Mouse (Mus musculus) lung, postnatal 0 days (tissue): ENCODE data around the gene Pex12.

Source experiments
- CTCF ChIP-seq: IDR thresholded peaks from 2 replicates; pipeline ENCODE4 v1.5.1; 2016; ENCODE audit warnings: antibody characterized with exemption, mild to moderate bottlenecking
- EP300 ChIP-seq: IDR thresholded peaks from 2 replicates; pipeline ENCODE4 v1.6.1; 2016; ENCODE audit warnings: antibody characterized with exemption, mild to moderate bottlenecking, control low read depth

DNA sequence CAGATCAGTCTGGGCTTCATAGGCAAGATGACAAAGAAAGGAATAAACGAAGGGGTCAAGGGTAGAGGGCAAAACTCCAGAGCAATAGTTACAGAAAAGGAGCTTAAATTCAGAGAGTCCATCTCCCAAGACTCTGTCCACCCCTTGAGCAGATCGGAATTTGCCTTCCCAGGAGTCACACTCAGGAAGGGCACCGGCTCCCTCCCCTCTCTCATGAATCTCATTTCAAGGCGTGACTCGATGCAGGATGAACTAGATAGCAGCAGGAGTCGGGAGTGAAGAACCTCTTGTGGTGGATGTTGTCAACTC lies 31.6 kb downstream of the Pex12 start:
- TF ChIP-seq EP300 (no peak), CTCF (no peak)
